Mouse (Mus musculus) limb, embryonic 11.5 days (tissue): ENCODE data around the gene Tbata. TPM values are rescaled to one million over a fixed set of nuclear protein-coding genes. Genes with fewer than 3 reads are reported as not detected.

Experiments
- ATAC-seq: fragments of 200-750 bp; cut with Nextera tagmentation; 2 replicates; pipeline ENCODE4 v1.8.0; 2017; ENCODE audit warnings: low read depth; ENCODE audit not compliant: insufficient number of reproducible peaks, low FRiP score, low TSS enrichment
- DNase-seq: peaks from one replicate; pipeline ENCODE4 v3.0.0-alpha.2; 2015; ENCODE audit warnings: low spot score
- H3K27ac ChIP-seq: fragments of 300-500 bp; sonication (generic); replicated peaks from 2 replicates; pipeline ENCODE4 v1.5.1; 2014; ENCODE audit warnings: low read depth, mild to moderate bottlenecking, low read length
- H3K27me3 ChIP-seq: fragments of 300-500 bp; sonication (generic); 2 replicates; pipeline ENCODE4 v1.6.1; 2014; ENCODE audit warnings: mild to moderate bottlenecking, low read length, mixed read lengths; ENCODE audit not compliant: control insufficient read depth, insufficient read depth
- H3K36me3 ChIP-seq: fragments of 300-500 bp; sonication (generic); 2 replicates; pipeline ENCODE4 v1.6.1; 2014; ENCODE audit warnings: mild to moderate bottlenecking, low read length, moderate library complexity, mixed read lengths; ENCODE audit not compliant: control insufficient read depth, insufficient read depth
- H3K4me1 ChIP-seq: fragments of 300-500 bp; sonication (generic); 2 replicates; pipeline ENCODE4 v1.6.1; 2014; ENCODE audit warnings: low read length, mixed read lengths; ENCODE audit not compliant: control insufficient read depth, insufficient read depth
- H3K4me2 ChIP-seq: fragments of 300-500 bp; sonication (generic); 2 replicates; pipeline ENCODE4 v1.6.1; 2014; ENCODE audit warnings: low read depth, mild to moderate bottlenecking, moderate library complexity; ENCODE audit not compliant: severe bottlenecking
- H3K4me3 ChIP-seq: fragments of 300-500 bp; sonication (generic); 2 replicates; pipeline ENCODE4 v1.5.1; 2014; ENCODE audit warnings: low read depth, low read length
- H3K9ac ChIP-seq: fragments of 300-500 bp; sonication (generic); 2 replicates; pipeline ENCODE4 v1.6.1; 2014; ENCODE audit warnings: mild to moderate bottlenecking, low read length
- H3K9me3 ChIP-seq: fragments of 300-500 bp; sonication (generic); 2 replicates; pipeline ENCODE4 v1.6.1; 2016; ENCODE audit warnings: low read length; ENCODE audit not compliant: control insufficient read depth
- WGBS: fragments of 180-500 bp; shearing (Covaris S2); extraction: QIAGEN DNeasy Blood & Tissue Kit; methylation state at CpG from one replicate; pipeline ENCODE4 v1.1.7; 2014; 5-methylcytosine and 5-hydroxymethylcytosine counted together
- polyA plus RNA-seq: library from polyadenylated mRNA; unstranded; fragments of >200 nt; fragmentation: Nextera tagmentation; extraction: Ambion mirVana; gene quantifications from 2 replicates; pipeline ENCODE4 v1.2.1, GENCODE M21; 2014

The Tbata gene
- polyA plus RNA-seq, 1 experiment from 2014 or later = not detected

- WGBS = 94% methylated on average over 2 of the region's 2 CpGs
These were observed 28.4 kb upstream of the Tbata start for GRCm38 (mm10) chr10:61143343-61143742.

GRCm38 (mm10) chr10:61145766-61146118 lies 26.0 kb upstream of the Tbata start:
- H3K9ac ChIP-seq = peak overlapping the region; percentile 83
- peak overlapping the region; percentile 92; the same call in 1 of the 2 replicates for H3K27ac ChIP-seq
- WGBS = 3% methylated on average over 3 of the region's 3 CpGs
- H3K27me3 ChIP-seq = no peaks in the 10 kb centered on the region
- no peak for ATAC-seq
- DNase-seq = no peak
- H3K4me1 ChIP-seq = peaks cover 3% of the 10 kb centered on the region
- H3K36me3 ChIP-seq = no peaks in the 10 kb centered on the region
- H3K4me3 ChIP-seq = peak overlapping the region; percentile 75
- H3K4me2 ChIP-seq = peak overlapping the region; percentile 92
- no peaks in the 10 kb centered on the region for H3K9me3 ChIP-seq

More at GRCm38 (mm10) chr10:61143343-61143742, 28.4 kb upstream of the Tbata start:
- Histone ChIP-seq H3K4me1 (peaks cover 3% of the 10 kb centered on the region), H3K9me3 (no peaks in the 10 kb centered on the region), H3K27ac (no peak overlapping the region), H3K4me3 (no peak overlapping the region), H3K4me2 (no peak overlapping the region), H3K9ac (no peak overlapping the region), H3K27me3 (no peaks in the 10 kb centered on the region), H3K36me3 (no peaks in the 10 kb centered on the region; the same call in 1 of the 2 replicates)
- DNase-seq (no peak), ATAC-seq (no peak)

- Histone ChIP-seq H3K9me3 (no peaks in the 10 kb centered on the region), H3K27ac (peak overlapping the region; percentile 92), H3K4me2 (peak overlapping the region; percentile 92), H3K4me3 (peak overlapping the region; percentile 75), H3K4me1 (peaks cover 3% of the 10 kb centered on the region), H3K36me3 (no peaks in the 10 kb centered on the region), H3K9ac (peak overlapping the region; percentile 83), H3K27me3 (no peaks in the 10 kb centered on the region)
- whole genome bisulfite sequencing = under 1% methylated on average over 50 of the region's 53 CpGs
- ATAC-seq (peak; percentile 52), DNase-seq (peak; percentile 75)
These were observed 25.5 kb upstream of the Tbata start for GRCm38 (mm10) chr10:61146119-61146806.

- Histone ChIP-seq H3K4me1 (peaks cover 3% of the 10 kb centered on the region), H3K27me3 (no peaks in the 10 kb centered on the region), H3K9me3 (no peaks in the 10 kb centered on the region), H3K27ac (peak overlapping the region; percentile 92), H3K9ac (peak overlapping the region; percentile 83), H3K4me2 (peak overlapping the region; percentile 92), H3K4me3 (peak overlapping the region; percentile 75), H3K36me3 (no peaks in the 10 kb centered on the region)
- DNase-seq (no peak), ATAC-seq (peak; percentile 44)
- WGBS = 0% methylated on average over 11 of the region's 14 CpGs
These were observed 25.0 kb upstream of the Tbata start for GRCm38 (mm10) chr10:61146807-61147156.

- peak; percentile 83 for ATAC-seq
- peak within 1 kb of the TSS; percentile 75 for H3K4me3 ChIP-seq
- peak; percentile 94 for DNase-seq
- no peaks in the 10 kb centered on the region for H3K27me3 ChIP-seq
- H3K27ac ChIP-seq = peak within 1 kb of the TSS; percentile 92
- no peaks in the 10 kb centered on the region for H3K9me3 ChIP-seq
- peak within 1 kb of the TSS; percentile 83 for H3K9ac ChIP-seq
- H3K36me3 ChIP-seq = no peaks in the 10 kb centered on the region
- peak within 1 kb of the TSS; percentile 92 for H3K4me2 ChIP-seq
- H3K4me1 ChIP-seq = peaks cover 3% of the 10 kb centered on the region
- WGBS = under 1% methylated on average over 71 of the region's 82 CpGs
These were observed 24.4 kb upstream of the Tbata start, which contains the start of gene Sgpl1 for GRCm38 (mm10) chr10:61147157-61148040. Gene Sgpl1 (minus strand): TSS chr10:61147703.

- Histone ChIP-seq H3K4me1 (peaks cover 3% of the 10 kb centered on the region), H3K4me2 (no peak overlapping the region), H3K27ac (no peak overlapping the region), H3K9ac (no peak overlapping the region), H3K27me3 (no peaks in the 10 kb centered on the region), H3K36me3 (no peaks in the 10 kb centered on the region), H3K4me3 (no peak overlapping the region), H3K9me3 (no peaks in the 10 kb centered on the region)
- 76% methylated on average over 3 of the region's 3 CpGs for WGBS
- DNase-seq (no peak), ATAC-seq (no peak)
These were observed 22.3 kb upstream of the Tbata start for GRCm38 (mm10) chr10:61149476-61149875.

GRCm38 (mm10) chr10:61150616-61151015 lies 21.1 kb upstream of the Tbata start:
- DNase-seq = no peak
- Histone ChIP-seq H3K36me3 (no peaks in the 10 kb centered on the region), H3K4me3 (no peak overlapping the region), H3K9ac (no peak overlapping the region), H3K4me2 (no peak overlapping the region), H3K4me1 (peaks cover under 1% of the 10 kb centered on the region), H3K27ac (no peak overlapping the region), H3K27me3 (no peaks in the 10 kb centered on the region), H3K9me3 (no peaks in the 10 kb centered on the region)
- WGBS = 13% methylated on average over 6 of the region's 6 CpGs
- no peak for ATAC-seq

GRCm38 (mm10) chr10:61152131-61152530 lies 19.6 kb upstream of the Tbata start:
- no peak overlapping the region for H3K4me2 ChIP-seq
- ATAC-seq (no peak), DNase-seq (no peak)
- no peak overlapping the region for H3K4me3 ChIP-seq
- H3K27me3 ChIP-seq = no peaks in the 10 kb centered on the region
- H3K9me3 ChIP-seq = no peaks in the 10 kb centered on the region
- no peaks in the 10 kb centered on the region for H3K36me3 ChIP-seq
- no peaks in the 10 kb centered on the region for H3K4me1 ChIP-seq
- H3K27ac ChIP-seq = no peak overlapping the region
- H3K9ac ChIP-seq = no peak overlapping the region
